Mouse (Mus musculus) CH12.LX (cell line): ENCODE results near the gene Cacng5. TPM values are rescaled to one million over a fixed set of nuclear protein-coding genes. Genes with fewer than 3 reads are reported as not detected.

ENCODE experiments used
- DNase-seq: peaks from one replicate; pipeline ENCODE4 v3.0.0-alpha.2; 2013; ENCODE audit errors: extremely low read depth
- H3K27ac ChIP-seq: 2 replicates; pipeline ENCODE4 v1.5.1; 2012; ENCODE audit warnings: low read depth, mild to moderate bottlenecking, control low read depth, moderate library complexity; ENCODE audit not compliant: insufficient read depth
- H3K27me3 ChIP-seq: replicated peaks from 2 replicates; pipeline ENCODE3; 2012; ENCODE audit warnings: inconsistent platforms
- H3K36me3 ChIP-seq, 2 experiments: replicated peaks in 1 of 2; 2 replicates each; pipeline versions ENCODE3 to v1.6.1; 2012; ENCODE audit warnings: inconsistent platforms in 1 of 2, low read length in 1 of 2, mild to moderate bottlenecking in 1 of 2, mixed read lengths in 1 of 2, moderate library complexity in 1 of 2; ENCODE audit not compliant: control insufficient read depth in 1 of 2, insufficient read depth in 1 of 2
- H3K4me1 ChIP-seq, 2 experiments: 2 replicates each; pipeline ENCODE4 v1.6.1; 2012; ENCODE audit warnings: inconsistent platforms in 1 of 2, moderate library complexity in 1 of 2; ENCODE audit not compliant: insufficient read depth in 2 of 2, control insufficient read depth in 1 of 2
- H3K4me2 ChIP-seq: 2 replicates; pipeline ENCODE4 v1.6.1; 2012; ENCODE audit warnings: low read depth, mild to moderate bottlenecking, control low read depth; ENCODE audit not compliant: poor library complexity, insufficient read depth, severe bottlenecking
- H3K4me3 ChIP-seq, 3 experiments: fragments of 150-350 bp in 1 of 3; sonication (generic) in 1 of 3; replicated peaks in 1 of 3; 2 replicates each; pipeline versions ENCODE3 to v1.5.1; 2011 to 2012; ENCODE audit warnings: low read depth in 2 of 3, low read length in 2 of 3, mild to moderate bottlenecking in 2 of 3, moderate library complexity in 2 of 3, control low read depth in 1 of 3, improper control_type of control experiment in 1 of 3, inconsistent platforms in 1 of 3, mixed read lengths in 1 of 3; ENCODE audit not compliant: poor library complexity in 1 of 3
- H3K79me2 ChIP-seq: replicated peaks from 2 replicates; pipeline ENCODE4 v1.6.1; 2012; ENCODE audit warnings: mild to moderate bottlenecking, moderate library complexity; ENCODE audit not compliant: control insufficient read depth, poor library complexity, insufficient read depth, severe bottlenecking; ENCODE audit errors: extremely low read depth
- H3K9ac ChIP-seq: 2 replicates; pipeline ENCODE4 v1.6.1; 2012; ENCODE audit warnings: low read depth, mild to moderate bottlenecking, control low read depth, moderate library complexity; ENCODE audit not compliant: insufficient read depth
- H3K9me3 ChIP-seq: replicated peaks from 2 replicates; pipeline ENCODE3; 2012; ENCODE audit warnings: low read length, inconsistent platforms, mixed read lengths
- BHLHE40 ChIP-seq: IDR thresholded peaks from 2 replicates; pipeline ENCODE4 v1.6.1; 2011; ENCODE audit warnings: mild to moderate bottlenecking, low read depth, low read length, improper control_type of control experiment
- EP300 ChIP-seq: IDR thresholded peaks from 2 replicates; pipeline ENCODE4 v1.6.1; 2011; ENCODE audit warnings: low read length, improper control_type of control experiment
- ETS1 ChIP-seq: conservative IDR thresholded peaks from 2 replicates; pipeline ENCODE4 v1.6.1; 2012; ENCODE audit warnings: low read depth, mild to moderate bottlenecking, inconsistent platforms, low read length, improper control_type of control experiment, moderate library complexity
- GABPA ChIP-seq: IDR thresholded peaks from 2 replicates; pipeline ENCODE4 v1.6.1; 2012; ENCODE audit warnings: low read depth, low read length, improper control_type of control experiment, inconsistent platforms; ENCODE audit not compliant: insufficient replicate concordance
- HCFC1 ChIP-seq: IDR thresholded peaks from 2 replicates; pipeline ENCODE4 v1.6.1; 2012; ENCODE audit warnings: low read depth, mild to moderate bottlenecking, inconsistent platforms, low read length, improper control_type of control experiment
- IRF4 ChIP-seq: IDR thresholded peaks from 2 replicates; pipeline ENCODE4 v1.6.1; 2014; ENCODE audit warnings: low read depth, mild to moderate bottlenecking, inconsistent platforms, low read length, improper control_type of control experiment
- JUN ChIP-seq: IDR thresholded peaks from 2 replicates; pipeline ENCODE4 v1.6.1; 2011; ENCODE audit warnings: low read depth, mild to moderate bottlenecking, low read length, improper control_type of control experiment, moderate library complexity; ENCODE audit not compliant: insufficient read depth
- MEF2A ChIP-seq: IDR thresholded peaks from 2 replicates; pipeline ENCODE4 v1.6.1; 2014; ENCODE audit warnings: low read depth, mild to moderate bottlenecking, inconsistent platforms, low read length, improper control_type of control experiment, borderline replicate concordance
- MYC ChIP-seq: IDR thresholded peaks from 2 replicates; pipeline ENCODE4 v1.6.1; 2011; ENCODE audit warnings: low read depth, mild to moderate bottlenecking, improper control_type of control experiment, low read length
- NRF1 ChIP-seq: IDR thresholded peaks from 2 replicates; pipeline ENCODE4 v1.6.1; 2014; ENCODE audit warnings: low read depth, mild to moderate bottlenecking, inconsistent platforms, low read length, improper control_type of control experiment, moderate library complexity
- POLR2A ChIP-seq: IDR thresholded peaks from 2 replicates; pipeline ENCODE4 v1.6.1; 2011; ENCODE audit warnings: low read depth, mild to moderate bottlenecking, improper control_type of control experiment, low read length
- POLR2AphosphoS2 ChIP-seq: IDR thresholded peaks from 2 replicates; pipeline ENCODE4 v1.6.1; 2011; ENCODE audit warnings: low read depth, low read length, improper control_type of control experiment
- SIN3A ChIP-seq: IDR thresholded peaks from 2 replicates; pipeline ENCODE4 v1.6.1; 2012; ENCODE audit warnings: low read length, improper control_type of control experiment, inconsistent platforms
- SMC3 ChIP-seq: IDR thresholded peaks from 2 replicates; pipeline ENCODE4 v1.6.1; 2011; ENCODE audit warnings: low read depth, low read length, improper control_type of control experiment
- TBP ChIP-seq: conservative IDR thresholded peaks from 2 replicates; pipeline ENCODE4 v1.6.1; 2011; ENCODE audit warnings: low read depth, low read length, improper control_type of control experiment
- TCF12 ChIP-seq: IDR thresholded peaks from 2 replicates; pipeline ENCODE4 v1.6.1; 2014; ENCODE audit warnings: low read depth, mild to moderate bottlenecking, inconsistent platforms, low read length, improper control_type of control experiment
- ZC3H11A ChIP-seq: IDR thresholded peaks from 2 replicates; pipeline ENCODE4 v1.6.1; 2012; ENCODE audit warnings: low read depth, mild to moderate bottlenecking, inconsistent platforms, low read length, improper control_type of control experiment
- ZKSCAN1 ChIP-seq: IDR thresholded peaks from 2 replicates; pipeline ENCODE4 v1.6.1; 2012; ENCODE audit warnings: low read depth, inconsistent platforms, low read length, improper control_type of control experiment, borderline replicate concordance
- ZMIZ1 ChIP-seq: IDR thresholded peaks from 2 replicates; pipeline ENCODE4 v1.6.1; 2012; ENCODE audit warnings: low read depth, mild to moderate bottlenecking, inconsistent platforms, low read length, improper control_type of control experiment
- ZNF384 ChIP-seq: IDR thresholded peaks from 2 replicates; pipeline ENCODE4 v1.6.1; 2012; ENCODE audit warnings: low read depth, low read length, improper control_type of control experiment, inconsistent platforms
- dilution Hi-C: fragments of 300-500 bp; cut with MboI; formaldehyde crosslinking; loops from 2 replicates; pipeline ENCODE4 v1.14.3; 2020; ENCODE audit warnings: low sequenced_read_pairs; ENCODE audit not compliant: extremely low pct_unique_long_range_greater_than_20kb, extremely low pct_ligation_motif_present
- in situ Hi-C: fragments of 300-500 bp; cut with MboI; formaldehyde crosslinking; loops from 3 replicates; pipeline ENCODE4 v1.14.3; 2019; ENCODE audit warnings: low sequenced_read_pairs, low pct_ligation_motif_present, low pct_unique_long_range_greater_than_20kb, mixed read lengths
- polyA plus RNA-seq: library from polyadenylated mRNA; unstranded; fragments of >175 nt; gene quantifications from 2 replicates; pipeline ENCODE4 v1.2.1, GENCODE M21; 2012; ENCODE audit warnings: low read depth; ENCODE audit not compliant: insufficient read length
- total RNA-seq, 2 experiments: library from RNA; depleted of rRNA; stranded (reverse); fragments of 300-350 nt in 1 of 2; fragments of >200 nt in 1 of 2; gene quantifications; 2 replicates each; pipeline ENCODE4 v1.2.3; 2012 to 2014

Cacng5 gene
- total RNA-seq (2012; rRNA removed): not detected in 2 replicates
- not detected in 2 replicates for total RNA-seq (2014; rRNA removed)
- not detected in 2 replicates for polyA plus RNA-seq

DNA sequence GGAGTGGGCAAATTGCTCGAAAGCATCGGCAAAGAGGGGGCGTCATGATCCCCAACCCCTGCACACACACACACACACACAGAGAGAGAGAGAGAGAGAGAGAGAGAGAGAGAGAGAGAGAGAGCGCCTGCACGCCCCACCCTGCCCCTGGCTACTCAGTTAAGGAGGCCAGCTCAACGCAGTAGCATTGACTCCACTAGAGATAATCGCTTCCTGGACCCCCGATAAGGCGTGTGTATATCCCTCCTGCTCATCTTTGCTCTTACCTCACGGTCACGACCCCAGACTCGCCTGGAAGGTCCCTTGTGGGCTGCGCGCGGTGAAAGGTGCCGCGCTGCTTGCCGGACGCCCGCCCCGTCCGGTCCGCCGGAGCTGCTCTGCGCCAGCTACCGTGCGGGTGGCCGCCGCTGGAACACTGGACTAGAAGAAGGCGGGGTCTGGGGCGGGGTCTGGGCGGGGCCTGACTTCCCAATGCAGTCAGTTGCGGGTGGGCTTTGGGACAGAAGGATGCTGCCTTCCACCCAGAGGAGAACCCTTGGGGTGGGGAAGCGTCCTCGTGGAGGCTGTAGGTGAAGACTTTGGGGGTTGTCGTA lies at the start of gene Cacng5:
Gene Cacng5, minus strand, starts transcription at position 422 of the 593 bp plus-strand sequence.
- TF ChIP-seq TBP (no peak), EP300 (no peak), MEF2A (no peak), ZKSCAN1 (no peak), POLR2AphosphoS2 (no peak), TCF12 (no peak), BHLHE40 (no peak), ZMIZ1 (no peak), ZC3H11A (no peak), GABPA (no peak), MYC (no peak), ZNF384 (no peak), POLR2A (no peak), JUN (no peak), NRF1 (no peak), SMC3 (no peak), HCFC1 (no peak), ETS1 (no peak), SIN3A (no peak), IRF4 (no peak)
- Histone ChIP-seq H3K4me2 (no peak within 1 kb of the TSS), H3K9me3 (peaks cover 6% of the 10 kb centered on the region), H3K4me3 (no peak within 1 kb of the TSS), H3K9ac (no peak within 1 kb of the TSS), H3K36me3 (no peaks in the 10 kb centered on the region), H3K79me2 (no peaks in the 10 kb centered on the region), H3K4me1 (peaks cover 0 to 9% of the 10 kb centered on the region in 2 experiments; a peak in 3 of 4 replicates), H3K27ac (no peak within 1 kb of the TSS), H3K27me3 (peaks cover 7% of the 10 kb centered on the region)
- in situ Hi-C loops: no loop called here
- no peak for DNase-seq
- dilution Hi-C loops: no loop called here
